Mouse (Mus musculus) kidney, embryonic 14.5 days (tissue): ENCODE results near the gene Olfr821. TPM values are rescaled to one million over a fixed set of nuclear protein-coding genes. Genes with fewer than 3 reads are reported as not detected.
"Not testable (repeated sequence)": the region's sequence is repeated elsewhere in the genome, so short reads cannot be mapped to it uniquely, and the experiment has no call there.

ENCODE experiments used
- ATAC-seq: fragments of 200-750 bp; cut with Nextera tagmentation; 2 replicates; pipeline ENCODE4 v1.8.0; 2017; ENCODE audit warnings: moderate number of reproducible peaks, mild to moderate bottlenecking, moderate TSS enrichment, moderate library complexity; ENCODE audit not compliant: low FRiP score, low TSS enrichment
- H3K27ac ChIP-seq: fragments of 300-500 bp; sonication (generic); 2 replicates; pipeline ENCODE4 v1.5.1; 2014; ENCODE audit warnings: low read depth, mild to moderate bottlenecking, low read length, moderate library complexity, mixed read lengths
- H3K27me3 ChIP-seq: fragments of 300-500 bp; sonication (generic); 2 replicates; pipeline ENCODE4 v1.6.1; 2014; ENCODE audit warnings: mild to moderate bottlenecking, low read length; ENCODE audit not compliant: control insufficient read depth, insufficient read depth
- H3K36me3 ChIP-seq: fragments of 300-500 bp; sonication (generic); 2 replicates; pipeline ENCODE4 v1.6.1; 2014; ENCODE audit warnings: low read length, mixed read lengths; ENCODE audit not compliant: control insufficient read depth, insufficient read depth
- H3K4me1 ChIP-seq: fragments of 300-500 bp; sonication (generic); 2 replicates; pipeline ENCODE4 v1.6.1; 2014; ENCODE audit warnings: low read length, mixed read lengths; ENCODE audit not compliant: control insufficient read depth, insufficient read depth
- H3K4me2 ChIP-seq: fragments of 300-500 bp; sonication (generic); replicated peaks from 2 replicates; pipeline ENCODE4 v1.6.1; 2014; ENCODE audit warnings: low read depth, mild to moderate bottlenecking, low read length
- H3K4me3 ChIP-seq: fragments of 300-500 bp; sonication (generic); 2 replicates; pipeline ENCODE4 v1.5.1; 2014; ENCODE audit warnings: mild to moderate bottlenecking, low read length
- H3K9ac ChIP-seq: fragments of 300-500 bp; sonication (generic); 2 replicates; pipeline ENCODE4 v1.6.1; 2014; ENCODE audit warnings: low read depth, mild to moderate bottlenecking, low read length, moderate library complexity
- H3K9me3 ChIP-seq: fragments of 300-500 bp; sonication (generic); 2 replicates; pipeline ENCODE4 v1.6.1; 2016; ENCODE audit warnings: low read length; ENCODE audit not compliant: control insufficient read depth
- WGBS: fragments of 180-500 bp; shearing (Covaris S2); extraction: QIAGEN DNeasy Blood & Tissue Kit; methylation state at CpG from one replicate; pipeline ENCODE4 v1.1.7; 2014; 5-methylcytosine and 5-hydroxymethylcytosine counted together
- polyA plus RNA-seq: library from polyadenylated mRNA; unstranded; fragments of >200 nt; fragmentation: Nextera tagmentation; extraction: Ambion mirVana; gene quantifications from 2 replicates; pipeline ENCODE4 v1.2.1, GENCODE M21; 2014

Gene Olfr821
- not detected in 2 replicates for polyA plus RNA-seq

DNA sequence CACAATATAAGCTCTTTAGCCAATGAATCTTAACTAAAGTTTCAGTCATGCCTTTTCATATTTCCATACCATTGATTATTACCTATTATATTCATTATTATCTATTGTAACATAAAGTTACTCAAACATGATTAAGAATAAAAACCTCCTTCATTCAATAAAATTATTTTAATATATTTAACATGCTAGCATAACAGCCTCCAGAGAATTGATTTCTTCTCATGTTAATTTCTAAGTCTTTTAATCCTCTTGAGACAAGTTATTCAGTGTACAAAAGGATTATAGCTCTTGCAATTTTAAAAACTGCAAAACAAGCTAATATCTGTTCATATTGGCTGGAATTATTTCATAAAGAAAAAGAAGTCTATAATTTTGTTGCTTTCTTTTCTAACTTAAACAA lies at the start of gene Olfr821:
Gene Olfr821, plus strand, starts transcription at position 301 of the 400 bp plus-strand sequence.
- Histone ChIP-seq H3K27ac (no peak within 1 kb of the TSS), H3K4me3 (no peak within 1 kb of the TSS), H3K4me1 (no peaks in the 10 kb centered on the region), H3K9ac (no peak within 1 kb of the TSS), H3K27me3 (no peaks in the 10 kb centered on the region), H3K4me2 (no peak within 1 kb of the TSS), H3K36me3 (no peaks in the 10 kb centered on the region), H3K9me3 (no peaks in the 10 kb centered on the region)
- ATAC-seq = no peak

DNA sequence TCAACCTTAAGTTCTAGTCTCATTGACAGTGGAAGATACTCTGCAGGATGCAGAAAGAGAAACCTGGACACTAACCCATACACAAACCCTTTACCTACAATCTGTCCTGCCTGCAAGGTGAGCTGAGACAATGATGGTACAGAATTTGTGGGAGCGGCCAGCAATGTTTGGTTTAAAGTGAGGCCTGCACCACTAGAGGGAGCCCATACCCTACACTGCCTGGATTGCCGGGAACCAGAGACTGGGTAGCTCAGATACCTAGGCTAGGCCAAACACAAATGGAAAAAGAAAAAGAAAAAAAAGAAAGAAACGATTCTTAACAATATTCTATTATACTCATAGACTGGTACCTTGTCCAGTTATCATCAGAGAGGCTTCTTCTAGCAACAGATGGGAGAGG lies 48.3 kb upstream of the Olfr821 start:
- not testable (repeated sequence) for H3K27ac ChIP-seq, H3K9ac ChIP-seq, H3K9me3 ChIP-seq, H3K27me3 ChIP-seq, ATAC-seq, H3K4me1 ChIP-seq, H3K4me3 ChIP-seq, H3K36me3 ChIP-seq, H3K4me2 ChIP-seq
- no CpG with 5 or more reads among the region's 3 CpGs for WGBS

- not testable (repeated sequence) for H3K4me3 ChIP-seq, H3K27ac ChIP-seq, H3K4me1 ChIP-seq, H3K9me3 ChIP-seq, H3K4me2 ChIP-seq, ATAC-seq, H3K9ac ChIP-seq, H3K36me3 ChIP-seq, H3K27me3 ChIP-seq
- no CpG with 5 or more reads among the region's 1 CpGs for WGBS
Observed at GRCm38 (mm10) chr10:129984962-129985361, 45.2 kb upstream of the Olfr821 start, which contains the start of gene Gm10310. Gm10310 (minus strand) TSS chr10:129985062.

- H3K4me3 ChIP-seq, H3K4me2 ChIP-seq, ATAC-seq, H3K9ac ChIP-seq, H3K4me1 ChIP-seq, H3K9me3 ChIP-seq, H3K27me3 ChIP-seq, H3K27ac ChIP-seq, H3K36me3 ChIP-seq: not testable (repeated sequence)
- 88% methylated on average over 4 of the region's 4 CpGs for WGBS
Observed at GRCm38 (mm10) chr10:130004104-130004503, 26.0 kb upstream of the Olfr821 start.

GRCm38 (mm10) chr10:130005366-130005765 lies 24.8 kb upstream of the Olfr821 start:
- not testable (repeated sequence) for H3K4me3 ChIP-seq, H3K9ac ChIP-seq, H3K27me3 ChIP-seq, H3K9me3 ChIP-seq, H3K4me2 ChIP-seq, ATAC-seq, H3K36me3 ChIP-seq, H3K4me1 ChIP-seq, H3K27ac ChIP-seq
- 84% methylated on average over 4 of the region's 4 CpGs for WGBS

DNA sequence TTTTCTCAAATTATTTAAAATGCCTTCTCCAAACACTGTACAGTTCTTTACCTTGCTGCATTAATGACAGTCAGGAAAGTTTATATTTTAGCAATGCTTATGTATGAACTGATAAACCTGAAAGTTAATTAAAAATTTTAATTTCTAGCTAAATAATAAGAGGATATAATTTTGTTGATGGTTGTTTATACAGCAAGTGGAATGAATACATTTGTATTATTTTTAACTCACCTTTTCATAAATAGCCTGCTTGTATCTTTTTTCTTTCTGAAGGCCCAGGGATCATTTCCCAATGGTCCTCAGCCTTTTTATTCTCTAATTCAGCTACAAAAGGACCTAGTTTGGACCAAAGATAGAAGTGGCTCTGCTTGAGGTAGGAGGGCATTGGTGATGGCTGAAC lies 17.8 kb upstream of the Olfr821 start, which contains the start of gene Olfr820:
Gene Olfr820, plus strand, starts transcription at position 301 of the 400 bp plus-strand sequence.
- H3K9ac ChIP-seq = no peak within 1 kb of the TSS
- no peak within 1 kb of the TSS for H3K4me3 ChIP-seq
- H3K27me3 ChIP-seq = no peaks in the 10 kb centered on the region
- no peaks in the 10 kb centered on the region for H3K9me3 ChIP-seq
- H3K4me1 ChIP-seq = no peaks in the 10 kb centered on the region
- no peaks in the 10 kb centered on the region for H3K36me3 ChIP-seq
- H3K4me2 ChIP-seq = no peak within 1 kb of the TSS
- no peak for ATAC-seq
- H3K27ac ChIP-seq = no peak within 1 kb of the TSS

GRCm38 (mm10) chr10:130037096-130037495 lies 6.9 kb downstream of the Olfr821 start:
- Histone ChIP-seq H3K4me1 (no peaks in the 10 kb centered on the region), H3K9me3 (no peaks in the 10 kb centered on the region), H3K9ac (no peak overlapping the region), H3K4me3 (no peak overlapping the region), H3K27me3 (no peaks in the 10 kb centered on the region), H3K4me2 (no peak overlapping the region), H3K27ac (no peak overlapping the region), H3K36me3 (no peaks in the 10 kb centered on the region)
- WGBS = 74% methylated on average over 6 of the region's 6 CpGs
- no peak for ATAC-seq

DNA sequence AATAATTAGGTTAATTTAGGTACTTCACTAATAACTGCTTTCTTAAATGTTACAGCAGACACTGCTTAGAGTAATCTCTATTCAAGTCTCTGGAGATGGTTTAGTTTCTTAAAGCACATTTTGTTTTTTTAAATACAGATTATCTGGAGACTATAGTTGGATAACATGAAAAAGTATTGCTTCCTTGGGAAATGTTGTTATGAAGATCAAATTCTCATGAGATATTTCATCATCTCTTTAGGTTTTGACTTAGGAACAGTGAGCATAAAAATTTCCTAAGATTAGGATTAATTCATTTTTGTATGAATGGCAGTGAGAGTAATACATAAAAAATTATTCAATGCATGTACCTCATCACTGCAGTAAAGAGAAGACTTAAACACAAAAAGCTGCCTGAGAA lies 40.8 kb downstream of the Olfr821 start, which contains the start of gene Olfr822:
Gene Olfr822, plus strand, starts transcription at position 301 of the 400 bp plus-strand sequence.
- H3K4me2 ChIP-seq = no peak within 1 kb of the TSS
- no peak within 1 kb of the TSS for H3K27ac ChIP-seq
- no peak for ATAC-seq
- no peaks in the 10 kb centered on the region for H3K4me1 ChIP-seq
- no peaks in the 10 kb centered on the region for H3K9me3 ChIP-seq
- no peak within 1 kb of the TSS for H3K9ac ChIP-seq
- no peak within 1 kb of the TSS for H3K4me3 ChIP-seq
- no peaks in the 10 kb centered on the region for H3K27me3 ChIP-seq
- no peaks in the 10 kb centered on the region for H3K36me3 ChIP-seq
